Mouse (Mus musculus) urinary bladder, adult 2 months (tissue): ENCODE data around the gene Gm9945. TPM values are rescaled to one million over a fixed set of nuclear protein-coding genes. Genes with fewer than 3 reads are reported as not detected.
A peak's percentile ranks its signal among the peaks of the same experiment; 100 is the strongest.

Experiments
- DNase-seq: peaks from one replicate; pipeline ENCODE4 v3.0.0; 2022; ENCODE audit warnings: low spot score
- polyA plus RNA-seq: library from polyadenylated mRNA; depleted of rRNA; stranded (reverse); fragments of >200 nt; gene quantifications from 2 replicates; pipeline ENCODE4 v1.2.3, GENCODE M21; 2012; rRNA removed

Gene Gm9945
- 0.11 and 0.15 TPM in 2 replicates for polyA plus RNA-seq

DNA sequence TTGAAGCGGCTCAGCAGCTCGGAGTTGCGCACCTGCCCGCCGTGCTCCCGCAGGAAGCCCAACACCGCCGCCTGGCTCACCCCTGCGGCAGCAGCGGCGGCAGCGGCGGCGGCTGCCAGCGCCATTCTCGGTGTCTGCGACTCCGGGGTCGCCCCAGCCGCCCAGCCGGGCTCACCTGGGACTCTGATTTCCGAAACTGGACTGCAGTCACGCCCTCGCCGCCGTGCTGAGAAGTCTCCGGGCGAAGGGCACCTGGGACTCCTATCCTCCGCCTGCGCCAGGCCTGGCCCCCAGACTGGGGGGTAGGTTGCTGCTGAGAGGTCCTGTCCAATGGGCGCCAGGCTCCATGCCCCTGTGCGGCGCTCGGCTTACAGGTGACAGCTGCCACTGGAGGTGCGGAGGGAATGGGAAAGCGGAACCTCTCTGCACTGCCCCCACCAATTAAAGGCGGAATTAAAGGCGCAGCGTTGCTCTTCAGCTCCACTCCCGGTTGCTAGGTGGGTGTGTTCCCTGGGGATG is at the start of gene Gm9945, which contains the start of gene Sowaha:
Gm9945 (plus strand) TSS at position 384 of the 519 bp plus-strand sequence.
Sowaha (minus strand) TSS at position 492 of the 519 bp plus-strand sequence.
- DNase-seq: peak; percentile 50

DNA sequence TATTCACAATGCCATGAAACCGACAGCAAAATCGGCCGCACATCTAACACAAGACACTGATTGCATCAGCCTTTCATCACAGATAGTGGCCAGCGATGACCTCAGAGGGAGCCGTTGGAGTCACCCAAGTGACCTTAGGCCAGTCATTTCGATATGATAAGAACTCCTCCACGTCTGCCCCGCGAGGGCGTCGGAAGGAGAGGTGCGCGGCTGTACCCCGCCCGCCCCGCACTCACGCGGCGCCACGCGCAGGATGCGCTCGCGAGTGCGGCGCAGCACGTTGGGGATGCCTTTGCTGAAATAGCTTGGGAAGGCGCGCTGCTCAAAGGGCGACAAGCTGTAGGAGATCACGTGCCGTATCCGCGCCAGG is 49.7 kb upstream of the Gm9945 start:
- no peak for DNase-seq

DNA sequence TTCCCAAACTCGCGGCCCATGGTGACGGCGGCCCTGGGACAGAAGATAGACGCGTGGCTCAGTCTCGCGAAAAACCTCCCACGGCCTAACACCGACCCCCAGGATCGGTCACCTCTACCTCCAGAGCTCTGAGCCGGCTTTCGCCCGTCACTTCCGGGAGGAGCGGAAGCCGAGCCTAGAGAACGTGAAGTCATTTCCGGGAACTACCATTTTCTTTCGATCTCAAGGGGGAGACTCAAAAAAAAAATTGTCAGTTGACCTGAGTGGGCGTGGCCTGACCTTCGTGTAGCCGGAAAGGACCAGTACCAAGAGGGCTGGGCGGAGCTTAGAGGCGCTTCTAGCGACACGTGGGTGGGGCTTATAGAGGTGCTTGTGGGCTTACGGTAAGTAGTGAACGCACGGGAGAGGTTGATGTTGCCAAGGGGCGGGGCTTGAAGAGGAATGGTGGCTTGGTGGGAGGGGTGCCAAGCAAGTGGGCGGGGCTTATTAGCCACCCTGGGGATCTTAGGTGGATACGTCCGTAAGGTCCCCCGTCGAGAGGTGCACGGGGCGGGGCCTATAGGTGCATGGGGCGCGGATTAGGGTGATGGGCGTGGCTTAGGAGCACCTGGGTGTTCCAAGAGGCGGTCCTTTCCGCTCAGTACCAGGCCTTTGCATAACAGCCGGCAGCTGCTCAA is 49.2 kb upstream of the Gm9945 start, which contains the start of the genes Uqcrq and Gdf9:
Uqcrq (minus strand) TSS at position 162 of the 677 bp plus-strand sequence.
Gdf9 (plus strand) TSS at position 354 of the 677 bp plus-strand sequence.
- peak; percentile 93 for DNase-seq

DNA sequence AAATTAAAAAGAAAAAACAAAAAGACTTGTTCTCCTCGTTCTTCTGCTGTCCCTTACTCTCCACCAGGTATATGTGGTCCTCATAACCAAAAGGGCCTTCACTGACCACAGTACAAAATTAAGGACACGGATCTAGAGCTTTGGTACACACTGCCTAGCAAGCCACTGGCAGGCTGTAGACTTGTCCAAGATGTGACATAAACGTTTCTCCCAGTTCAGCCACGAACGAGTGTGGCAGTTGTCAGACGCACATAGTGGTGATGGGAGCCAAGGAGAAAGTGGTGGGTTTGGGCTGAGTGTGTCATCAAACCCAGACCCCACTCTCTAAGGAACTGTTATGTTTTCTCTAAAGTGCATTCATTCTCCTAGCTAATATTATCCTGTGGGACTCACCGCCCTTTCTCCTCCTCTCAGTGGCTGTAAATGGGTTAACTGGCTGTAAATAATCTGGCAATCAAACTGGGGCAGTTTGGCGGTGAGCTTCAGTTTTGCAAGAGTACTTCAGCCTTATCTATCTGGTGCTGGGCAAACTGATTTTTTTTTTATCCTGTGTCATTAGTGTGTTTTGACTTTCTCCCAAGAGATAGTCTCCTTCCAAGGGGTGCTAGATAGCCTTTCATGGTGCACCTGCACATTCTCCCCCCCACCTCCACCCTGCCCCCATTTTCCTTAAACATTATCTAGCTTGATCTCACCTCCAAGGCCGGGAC is 48.5 kb upstream of the Gm9945 start:
- DNase-seq: no peak

DNA sequence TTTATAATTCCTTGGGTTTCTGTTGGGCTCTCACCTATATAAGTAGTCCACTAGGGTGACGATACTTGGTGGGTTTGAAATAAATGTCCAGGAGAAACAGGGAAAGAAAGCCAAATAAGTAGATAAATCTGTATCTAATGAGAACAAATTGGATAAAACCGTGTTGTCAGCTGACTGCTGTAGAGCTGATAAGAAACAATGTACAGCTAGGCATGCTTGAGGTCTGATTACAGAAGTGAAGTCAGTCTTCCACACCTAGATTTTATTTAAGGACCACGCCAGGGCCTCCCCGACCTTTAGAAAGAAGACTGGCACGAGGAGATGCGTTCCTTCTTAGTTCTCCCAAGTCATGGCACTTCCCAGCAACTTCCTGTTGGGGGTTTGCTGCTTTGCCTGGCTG is 46.9 kb upstream of the Gm9945 start:
- no peak for DNase-seq

DNA sequence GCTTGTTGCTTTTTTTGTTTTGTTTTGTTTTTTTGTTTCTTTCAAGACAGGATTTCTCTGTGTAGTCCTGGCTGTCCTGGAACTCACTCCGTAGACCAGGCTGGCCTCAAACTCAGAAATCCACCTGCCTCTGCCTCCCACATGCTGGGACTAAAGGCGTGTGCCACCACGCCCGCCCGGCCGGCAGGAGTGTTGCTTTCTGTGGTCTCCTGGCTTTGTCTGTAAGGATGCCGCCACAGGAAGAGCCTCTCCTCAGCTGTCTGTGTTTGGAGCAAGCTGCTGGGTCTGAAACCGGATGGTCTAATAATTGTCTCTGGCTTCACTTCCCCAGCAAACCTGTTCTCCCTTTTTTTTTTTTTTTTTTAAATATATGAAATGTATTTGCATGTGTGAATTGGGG is 44.5 kb upstream of the Gm9945 start:
- no peak for DNase-seq

DNA sequence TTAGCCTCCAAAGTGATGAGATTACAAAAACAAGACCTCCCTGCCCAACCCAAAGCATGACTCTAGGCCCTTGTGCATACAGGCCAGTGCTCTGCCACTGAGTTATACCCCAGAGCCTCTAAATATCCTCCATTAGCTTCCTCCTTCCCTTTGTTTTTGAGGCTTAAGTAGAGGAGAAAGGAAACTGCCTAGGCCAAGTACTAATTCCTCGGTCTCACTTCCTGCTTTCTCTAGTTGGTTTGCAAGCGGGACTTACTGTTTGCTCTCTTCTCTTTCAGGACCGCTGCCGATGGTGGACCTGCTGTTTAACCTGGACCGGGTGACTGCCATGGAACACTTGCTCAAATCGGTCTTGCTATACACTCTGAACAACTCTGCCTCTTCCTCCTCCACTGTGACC is 43.6 kb upstream of the Gm9945 start:
- DNase-seq: no peak

DNA sequence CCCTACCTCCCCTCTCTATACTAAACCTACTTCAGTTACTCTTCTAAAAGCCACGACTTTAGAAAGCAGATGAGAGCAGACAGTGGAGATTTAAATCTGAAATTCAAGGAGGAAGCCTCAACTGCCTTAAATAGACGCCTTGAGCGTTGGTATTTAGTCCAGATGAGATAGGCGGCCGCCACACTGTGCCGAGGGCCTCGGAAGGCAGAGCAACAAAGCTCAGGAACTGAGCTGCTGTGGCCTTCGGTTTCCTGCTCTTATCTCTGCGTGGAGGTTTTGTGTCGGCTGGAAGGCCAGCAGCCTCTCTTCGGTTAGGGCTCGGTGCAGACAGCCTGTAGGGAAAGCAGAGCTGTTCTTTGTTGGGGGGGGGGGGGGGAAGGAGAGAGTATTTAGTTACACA is 38.0 kb upstream of the Gm9945 start:
- DNase-seq: no peak

DNA sequence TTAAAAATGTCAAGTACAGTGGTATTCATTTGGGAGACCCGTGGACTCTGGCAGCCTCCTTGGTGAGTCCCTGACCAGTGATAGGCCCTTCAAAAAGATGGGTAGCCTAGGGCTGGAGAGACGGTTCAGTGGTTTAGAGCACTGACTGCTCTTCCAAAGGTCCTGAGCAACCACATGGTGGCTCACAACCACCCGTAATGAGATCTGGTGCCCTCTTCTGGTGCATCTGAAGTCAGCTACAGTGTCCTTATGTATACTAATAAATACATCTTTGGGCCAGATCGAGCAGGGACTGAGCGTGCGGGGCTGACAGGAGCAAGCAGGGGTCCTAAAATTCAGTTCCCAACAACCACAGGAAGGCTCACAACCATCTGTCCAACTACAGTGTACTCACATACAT is 36.1 kb upstream of the Gm9945 start:
- DNase-seq: no peak

DNA sequence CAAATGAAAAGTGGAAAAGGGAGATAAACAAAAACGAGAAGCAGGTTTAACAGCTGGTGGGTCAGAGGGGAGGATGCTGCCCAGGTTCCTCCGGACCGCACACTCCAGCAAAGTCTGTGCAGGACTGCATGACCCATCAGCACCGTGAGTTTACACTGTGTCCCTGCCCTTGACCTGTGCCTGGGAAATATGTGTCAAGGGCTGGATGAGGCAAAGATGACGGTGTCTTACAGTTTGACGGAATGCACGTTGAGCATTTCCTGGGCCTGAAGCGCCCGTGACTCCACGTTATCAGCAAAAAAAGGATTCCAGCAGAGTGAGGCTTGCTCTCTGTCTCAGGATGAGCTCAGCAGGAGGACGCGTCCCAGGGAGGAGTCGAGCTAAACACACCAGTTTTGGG is 34.4 kb upstream of the Gm9945 start:
- no peak for DNase-seq

DNA sequence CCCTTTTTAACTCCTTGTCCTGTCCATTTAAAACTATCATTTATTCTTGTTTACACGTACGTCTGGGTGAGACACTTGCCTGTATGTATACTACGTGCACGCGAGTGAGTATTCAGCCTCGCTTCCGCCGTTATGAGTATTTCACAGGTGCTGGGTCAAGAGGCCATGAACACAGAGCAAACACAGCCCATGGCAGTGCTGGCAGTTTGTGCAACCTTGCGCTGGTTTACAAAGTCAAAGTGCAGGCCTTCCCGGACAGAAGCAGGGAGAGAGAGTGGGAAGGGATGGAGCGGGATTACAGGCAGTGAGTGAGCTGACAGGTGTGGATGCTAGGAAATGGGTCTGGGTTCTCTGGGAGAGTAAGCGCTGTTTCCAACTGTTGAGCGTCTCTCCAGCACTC is 33.8 kb upstream of the Gm9945 start:
- DNase-seq: no peak

DNA sequence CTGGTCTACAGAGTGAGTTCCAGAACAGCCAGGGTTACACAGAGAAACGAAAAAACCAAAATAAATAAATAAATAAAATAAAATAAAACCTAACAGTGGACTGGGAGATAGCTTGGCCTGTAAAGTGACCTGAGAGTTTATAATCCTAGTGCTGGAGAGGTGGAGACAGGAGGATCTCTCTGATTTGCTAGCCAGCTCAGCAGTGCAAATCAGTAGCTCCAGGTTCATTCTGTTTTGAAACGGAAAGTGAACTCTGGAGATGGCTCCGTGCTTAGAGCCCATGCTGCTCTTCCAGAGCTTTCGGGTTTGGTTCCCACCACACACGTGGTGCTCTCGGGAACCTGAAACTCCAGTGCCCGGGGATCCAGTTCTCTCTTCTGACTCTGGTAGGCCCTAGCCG is 32.0 kb upstream of the Gm9945 start:
- no peak for DNase-seq

DNA sequence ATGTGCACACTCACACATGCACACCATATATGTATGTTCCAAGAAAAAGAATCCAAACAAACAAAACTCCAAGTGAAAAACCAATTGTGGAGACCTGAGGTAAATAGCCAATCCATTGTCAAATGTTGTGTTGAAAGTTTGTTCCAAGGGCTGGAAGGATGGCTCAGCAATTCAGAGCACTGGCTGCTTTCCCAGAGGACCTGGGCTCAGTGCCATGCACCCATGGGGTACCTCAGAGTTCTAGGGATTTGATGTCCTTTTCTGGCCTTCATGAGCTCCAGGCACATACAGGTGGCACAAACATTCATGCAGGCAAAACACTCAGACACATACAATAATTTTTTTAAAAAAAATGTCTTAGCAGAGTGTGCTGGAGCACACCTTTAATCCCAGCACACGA is 31.4 kb upstream of the Gm9945 start:
- no peak for DNase-seq

DNA sequence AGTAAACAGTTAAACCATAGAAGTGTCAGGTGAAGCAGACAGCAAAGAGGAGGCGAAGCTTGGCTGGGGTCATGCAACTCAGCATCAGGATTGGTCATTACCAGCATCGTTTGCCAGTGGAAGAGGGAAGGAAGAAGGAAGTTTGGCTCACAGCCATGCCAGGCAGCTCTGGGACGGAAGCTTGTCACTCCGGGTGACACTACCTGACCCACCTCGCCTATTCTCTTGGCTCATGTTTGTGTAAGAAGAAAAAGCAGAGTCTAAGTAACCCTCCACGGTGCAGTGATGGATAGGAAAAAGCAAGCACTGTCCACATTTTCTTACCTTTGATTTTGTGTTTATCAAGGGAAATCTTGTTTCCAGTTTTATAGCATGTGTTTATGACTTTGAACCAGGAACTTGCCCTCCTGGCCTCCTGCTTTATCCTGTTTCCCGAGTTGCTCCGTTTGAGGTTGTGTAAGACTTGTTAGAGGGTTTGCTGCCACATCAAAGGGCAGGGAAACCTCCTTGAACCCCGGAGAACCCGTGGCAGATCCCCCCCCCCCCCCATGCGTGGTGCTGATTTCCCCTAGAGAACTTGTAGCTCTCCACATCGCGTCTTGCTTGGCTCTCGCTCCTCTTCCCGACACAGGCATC is 29.8 kb upstream of the Gm9945 start:
- DNase-seq: no peak

DNA sequence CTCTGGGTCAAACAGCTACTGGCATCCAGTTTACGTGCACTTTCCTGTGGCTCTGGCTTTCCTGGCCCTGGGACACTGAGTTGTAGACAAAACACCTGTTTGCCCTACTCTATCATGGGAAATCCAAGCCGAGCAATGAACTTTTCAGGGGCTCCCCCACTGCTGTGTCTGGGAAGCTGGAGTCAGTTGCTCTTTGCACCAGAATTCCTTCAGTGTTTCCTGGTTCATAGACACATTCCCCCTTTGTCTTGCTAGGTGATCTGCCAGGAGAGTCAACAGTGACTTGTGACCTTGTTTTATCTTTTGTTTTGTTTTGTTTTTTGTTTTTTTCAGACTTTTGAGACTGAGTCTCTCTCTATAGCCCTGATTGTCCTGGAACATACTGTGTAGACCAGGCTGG is 28.6 kb upstream of the Gm9945 start:
- no peak for DNase-seq

DNA sequence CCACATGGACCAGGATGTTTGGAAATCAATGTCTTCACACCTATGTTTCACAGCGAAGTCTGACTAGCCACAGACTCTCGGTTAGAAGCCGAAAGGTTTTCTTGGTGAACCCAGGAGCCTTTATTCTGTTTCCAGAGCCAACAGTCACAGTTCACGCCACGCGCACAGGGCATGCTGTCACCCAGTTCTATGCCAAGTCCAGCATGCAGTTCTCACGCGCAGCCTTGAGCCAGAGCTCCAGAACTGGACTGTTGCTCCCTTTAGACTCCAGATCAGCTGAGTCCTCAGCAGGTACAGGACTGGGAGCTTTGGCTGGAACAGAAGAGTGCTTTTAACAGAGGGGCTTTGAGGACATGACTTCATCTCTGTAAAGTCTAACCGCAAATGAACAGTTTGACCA is 27.6 kb upstream of the Gm9945 start:
- DNase-seq: no peak

DNA sequence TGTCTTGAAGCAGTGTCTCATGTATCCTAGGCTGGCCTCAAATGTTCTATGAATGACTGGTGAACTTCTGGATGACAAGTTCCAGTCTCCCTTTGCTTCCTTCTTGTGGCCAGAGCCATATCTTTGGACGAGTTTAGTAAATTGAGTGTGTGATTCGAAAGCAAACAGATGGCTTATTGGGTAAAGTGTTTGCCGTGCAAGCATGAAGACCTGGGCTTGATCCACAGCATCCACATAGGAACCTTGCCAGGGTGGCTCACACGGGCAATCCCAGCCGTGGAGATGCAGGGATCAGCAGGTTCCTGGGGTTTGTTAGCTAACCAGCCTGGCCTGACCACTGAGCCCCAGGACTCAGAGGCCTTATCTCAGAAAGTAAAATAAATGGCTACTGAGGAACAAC is 26.9 kb upstream of the Gm9945 start:
- no peak for DNase-seq

DNA sequence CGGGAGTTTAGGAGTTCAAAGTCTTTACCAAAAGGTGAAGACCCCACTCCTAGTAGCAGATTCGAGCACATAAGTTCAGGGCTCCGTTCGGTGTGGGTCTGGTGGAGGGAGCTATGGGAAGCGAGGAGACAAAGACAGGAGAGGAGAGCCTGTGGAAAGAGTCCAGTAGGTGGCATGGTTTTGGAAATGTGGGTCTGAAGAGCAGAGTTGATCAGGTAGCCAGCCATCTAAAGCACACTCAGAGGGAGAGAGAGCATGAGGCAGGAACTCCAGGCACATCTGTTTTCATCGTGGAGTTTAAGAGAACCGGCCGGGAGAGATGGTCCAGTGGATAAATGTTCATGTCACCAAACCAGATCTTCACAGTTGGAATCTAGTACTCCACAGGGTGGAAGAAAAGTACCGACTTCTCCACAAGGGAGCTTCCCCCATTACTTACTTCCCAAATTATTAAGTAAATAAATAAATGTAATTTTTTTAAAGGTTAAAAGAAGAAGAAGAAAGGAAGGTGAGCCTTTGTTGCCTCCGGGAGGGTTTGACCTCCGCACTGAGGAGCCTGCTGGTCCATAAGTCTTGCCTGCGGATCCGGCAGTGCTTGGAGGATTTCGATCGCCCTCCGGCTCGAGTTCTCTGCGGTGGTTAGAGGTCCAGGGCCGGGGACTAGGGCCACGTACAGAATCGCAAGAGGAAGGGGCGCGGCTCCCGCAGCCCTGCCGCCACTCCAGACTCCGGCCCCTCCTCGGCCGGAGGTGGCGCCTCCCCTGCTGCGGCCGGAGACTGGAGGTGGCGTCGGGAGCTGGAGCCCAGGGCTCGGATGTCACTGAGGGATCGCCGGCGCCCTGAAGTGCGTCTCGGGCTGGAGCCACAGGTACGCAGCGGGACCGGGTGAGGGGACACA is 23.2 kb upstream of the Gm9945 start, which contains the start of the genes Gm10447 and Shroom1:
Gm10447 (minus strand) TSS at position 637 of the 898 bp plus-strand sequence.
Shroom1 (plus strand) TSS at position 732 of the 898 bp plus-strand sequence.
- peak; percentile 69 for DNase-seq

DNA sequence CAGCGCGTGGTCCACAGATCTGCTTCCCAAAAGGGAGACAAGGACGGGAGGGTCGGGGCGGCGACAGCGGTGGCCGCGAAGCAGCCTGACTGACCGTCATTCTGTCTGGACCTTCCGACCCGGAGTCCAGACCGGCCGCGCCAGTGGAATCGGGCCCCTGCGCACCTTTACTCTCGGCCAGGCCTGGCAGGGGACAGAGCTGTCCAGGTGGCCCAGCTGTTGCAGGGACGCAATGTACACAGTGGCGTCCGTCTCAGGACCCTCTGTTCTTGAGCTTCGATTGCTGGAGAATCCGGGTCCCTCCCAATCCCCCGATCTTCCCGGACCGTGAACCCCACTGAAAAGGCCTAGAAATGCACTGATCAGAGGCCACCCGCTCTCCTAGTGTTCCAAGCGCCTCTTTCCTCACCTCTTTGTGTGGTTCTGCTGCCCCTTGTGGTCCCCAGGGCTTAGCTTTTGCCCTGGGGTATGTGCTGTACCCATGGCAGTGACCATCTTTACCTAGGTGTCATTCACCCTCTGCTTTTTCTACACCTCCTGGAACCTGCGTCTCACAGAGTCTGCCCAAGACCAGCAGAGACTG is 22.5 kb upstream of the Gm9945 start:
- no peak for DNase-seq

DNA sequence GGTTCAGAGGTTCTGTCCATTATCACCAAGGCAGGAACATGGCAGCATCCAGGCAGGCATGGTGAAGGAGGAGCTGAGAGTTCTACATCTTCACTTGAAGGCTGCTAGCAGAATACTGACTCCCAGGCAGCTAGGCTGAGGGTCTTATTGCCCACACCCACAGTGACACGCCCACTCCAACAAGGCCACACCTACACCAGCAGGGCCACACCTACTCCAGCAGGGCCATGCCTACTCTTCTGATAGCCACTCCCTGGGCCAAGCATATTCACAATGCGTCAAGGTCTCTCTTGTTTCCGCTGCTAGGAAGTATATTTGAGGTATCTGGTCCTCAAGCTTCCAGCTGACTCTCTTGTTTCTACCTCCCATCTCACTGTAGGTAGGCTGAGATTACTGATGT is 21.0 kb upstream of the Gm9945 start:
- DNase-seq: no peak

DNA sequence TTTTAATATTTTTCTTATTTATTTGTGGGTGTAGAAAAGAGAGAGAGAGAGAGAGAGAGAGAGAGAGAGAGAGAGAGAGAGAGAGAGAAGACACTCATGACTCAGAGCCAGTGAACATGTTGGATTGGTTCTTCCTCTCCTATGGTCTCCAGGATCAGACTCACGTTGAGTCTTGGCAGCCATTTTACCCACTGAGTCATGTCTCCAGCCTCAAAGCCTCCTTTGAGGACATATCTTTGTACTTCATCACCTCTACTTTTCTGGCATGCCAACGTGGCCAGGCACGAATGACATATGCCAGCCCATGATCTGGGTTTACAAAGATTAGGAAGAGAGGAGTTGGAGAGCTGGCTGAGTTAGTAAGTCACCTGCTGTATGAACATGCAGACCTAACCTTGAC is 19.8 kb upstream of the Gm9945 start:
- DNase-seq: no peak
